Mouse (Mus musculus) kidney, postnatal 25 days (tissue): ENCODE results near the gene Fam98c.
"Not testable (repeated sequence)": the region's sequence is repeated elsewhere in the genome, so short reads cannot be mapped to it uniquely, and the experiment has no call there.

ENCODE experiments used
- DNase-seq, 2 experiments: peaks; one replicate each; pipeline ENCODE4 v3.0.0; 2021; ENCODE audit warnings: mixed read lengths in 2 of 2

The Fam98c gene

DNA sequence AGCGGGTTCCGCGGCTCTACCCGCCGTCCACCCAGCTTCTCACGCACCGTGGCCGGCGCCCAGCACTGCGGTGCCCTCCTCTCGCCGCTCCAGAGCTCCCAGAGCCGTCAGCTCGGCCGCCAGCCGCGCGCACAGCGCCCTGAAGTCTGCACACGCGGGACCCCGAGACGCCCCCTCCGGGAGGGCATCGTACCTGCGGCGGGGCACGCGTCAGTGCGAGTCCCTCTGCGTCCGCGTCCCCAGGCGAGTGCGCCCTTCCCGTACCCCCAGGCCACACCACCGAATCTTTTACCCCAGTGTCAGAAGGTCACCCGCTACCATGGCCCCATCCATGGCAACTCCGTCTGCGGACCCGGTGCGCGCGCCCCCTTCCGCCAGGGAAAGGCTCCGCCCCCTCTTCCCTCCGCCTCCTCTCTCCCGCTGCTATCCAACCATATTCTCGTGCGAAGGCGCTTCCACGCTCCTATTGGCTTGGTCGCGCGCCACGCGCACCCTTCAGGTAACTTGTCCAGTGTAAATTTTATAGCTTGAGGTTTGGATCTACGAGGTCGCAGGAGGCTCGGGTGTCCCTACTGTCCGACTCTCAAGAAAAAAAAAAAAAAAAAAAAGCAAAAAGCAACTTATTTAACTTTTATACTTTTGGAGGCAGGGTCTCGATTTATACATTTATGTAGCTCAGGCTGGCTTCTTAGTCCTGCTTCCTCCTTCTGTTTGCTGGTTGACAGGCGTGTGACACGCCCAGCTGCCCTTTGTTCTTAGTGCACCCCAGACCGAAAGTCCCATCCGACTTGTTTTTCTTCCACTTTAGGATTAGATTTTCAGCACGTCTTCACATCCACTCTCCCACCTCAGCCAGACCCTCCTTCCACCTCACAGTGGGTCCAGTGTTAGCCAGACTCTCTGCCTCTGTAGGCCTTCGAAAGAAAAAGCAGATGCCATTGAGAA is at the start of gene Fam98c:
TSS of gene Fam98c (minus strand) at position 397 of the 945 bp plus-strand sequence.
- DNase-seq: peak; percentile 91 to 95

DNA sequence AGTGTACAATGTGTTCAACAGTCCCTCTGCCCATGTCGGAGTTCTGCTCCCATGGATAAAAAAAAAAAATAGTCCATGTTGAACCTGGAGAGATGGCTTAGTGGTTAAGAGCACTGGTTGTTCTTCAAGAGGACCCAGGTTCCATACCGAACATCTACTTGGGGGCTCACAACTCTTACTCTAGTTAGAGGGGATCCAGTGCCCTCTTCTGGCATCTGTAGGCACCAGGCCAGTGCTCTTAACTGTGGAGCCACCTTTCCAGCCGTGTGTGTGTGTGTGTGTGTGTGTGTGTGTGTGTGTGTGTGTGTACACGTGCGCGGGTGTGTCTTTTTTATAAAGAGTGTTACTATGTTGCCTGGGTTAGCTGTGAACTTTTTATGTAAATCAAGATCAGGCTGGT is 46.5 kb upstream of the Fam98c start:
- no peak for DNase-seq

GRCm38 (mm10) chr7:29194230-29194629 is 38.2 kb upstream of the Fam98c start:
- not testable (repeated sequence) for DNase-seq

- DNase-seq: not testable (repeated sequence)
Observed at GRCm38 (mm10) chr7:29181323-29181722, 25.3 kb upstream of the Fam98c start.

DNA sequence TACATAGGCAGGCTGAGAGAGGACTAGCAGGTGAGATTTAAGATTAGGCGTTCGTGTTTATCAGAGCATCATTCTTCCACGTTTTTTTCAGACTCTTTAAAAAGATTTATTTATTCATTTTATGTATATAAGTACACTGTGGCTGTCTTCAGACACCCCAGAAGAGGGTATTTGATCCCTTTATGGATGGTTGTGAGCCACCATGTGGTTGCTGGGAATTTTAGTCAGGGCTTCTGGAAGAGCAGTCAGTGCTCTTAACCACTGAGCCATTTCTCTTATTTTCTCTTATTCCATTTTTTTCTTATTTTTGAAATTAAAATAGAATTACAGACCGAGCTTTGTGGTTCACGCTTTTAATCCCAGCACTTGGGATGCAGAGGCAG is 24.8 kb upstream of the Fam98c start:
- DNase-seq: no peak

DNA sequence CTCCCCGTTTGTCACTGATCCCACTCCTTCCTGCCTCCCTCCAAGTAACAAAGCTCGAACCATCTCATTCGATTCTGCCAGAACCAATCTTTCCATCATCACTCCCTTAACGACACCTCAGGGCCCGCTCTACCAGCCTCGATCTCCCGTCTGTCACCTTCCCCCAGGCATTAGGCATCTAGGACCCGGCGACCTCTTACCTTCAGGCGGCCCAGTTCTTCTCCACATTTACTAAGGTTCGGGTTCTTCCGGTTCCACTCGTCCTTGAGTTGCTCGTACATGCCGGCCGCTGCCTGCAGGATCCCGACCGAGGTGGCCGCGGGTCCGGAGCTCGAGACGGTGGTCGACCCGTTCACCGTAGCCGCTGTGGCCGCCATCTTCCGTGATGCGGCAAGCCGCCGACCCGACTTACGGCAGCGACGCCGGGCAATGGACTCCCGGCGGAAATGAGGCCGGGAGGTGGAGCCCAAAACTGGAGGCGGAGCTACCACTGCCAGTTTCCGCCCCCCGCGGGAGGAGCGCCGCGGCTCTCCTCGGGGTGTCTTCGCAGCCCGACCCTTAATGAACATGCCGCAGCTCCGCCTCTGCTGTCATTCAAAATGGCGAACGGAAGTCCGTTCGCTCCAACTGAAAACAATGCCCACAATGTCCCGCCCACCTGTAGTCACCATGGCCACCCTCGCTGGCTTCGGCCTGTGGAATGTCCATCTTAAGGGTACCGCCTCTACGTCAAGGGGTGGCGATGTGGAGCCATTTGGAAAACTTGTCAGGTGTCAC is 24.2 kb upstream of the Fam98c start, which contains the start of gene Psmd8:
TSS of gene Psmd8 (minus strand) at position 625 of the 777 bp plus-strand sequence.
- DNase-seq: peak; percentile 96 to 99

GRCm38 (mm10) chr7:29179323-29179722 is 23.3 kb upstream of the Fam98c start:
- DNase-seq: no peak

DNA sequence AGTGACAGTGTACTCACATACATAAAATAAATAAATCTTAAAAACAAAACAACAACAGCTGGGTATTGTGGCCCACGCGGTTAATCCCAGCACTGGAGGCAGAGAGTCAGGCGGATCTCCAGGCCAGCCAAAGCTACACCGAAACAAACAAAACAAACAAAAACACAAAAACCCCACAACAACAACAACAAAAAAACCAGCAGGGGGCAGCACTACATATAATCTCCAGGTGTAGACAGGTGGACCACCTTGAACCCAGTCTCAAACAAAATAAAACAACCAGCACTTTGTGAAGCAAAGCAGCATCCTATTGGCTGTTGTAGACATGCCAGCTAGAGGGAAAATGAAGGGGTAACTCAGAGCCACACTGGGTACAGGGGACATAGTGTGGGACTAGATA is 22.1 kb upstream of the Fam98c start:
- DNase-seq: peak in 1 of 2 experiments; percentile 49

- DNase-seq: no peak
Observed at GRCm38 (mm10) chr7:29172390-29173016, 16.5 kb upstream of the Fam98c start.

DNA sequence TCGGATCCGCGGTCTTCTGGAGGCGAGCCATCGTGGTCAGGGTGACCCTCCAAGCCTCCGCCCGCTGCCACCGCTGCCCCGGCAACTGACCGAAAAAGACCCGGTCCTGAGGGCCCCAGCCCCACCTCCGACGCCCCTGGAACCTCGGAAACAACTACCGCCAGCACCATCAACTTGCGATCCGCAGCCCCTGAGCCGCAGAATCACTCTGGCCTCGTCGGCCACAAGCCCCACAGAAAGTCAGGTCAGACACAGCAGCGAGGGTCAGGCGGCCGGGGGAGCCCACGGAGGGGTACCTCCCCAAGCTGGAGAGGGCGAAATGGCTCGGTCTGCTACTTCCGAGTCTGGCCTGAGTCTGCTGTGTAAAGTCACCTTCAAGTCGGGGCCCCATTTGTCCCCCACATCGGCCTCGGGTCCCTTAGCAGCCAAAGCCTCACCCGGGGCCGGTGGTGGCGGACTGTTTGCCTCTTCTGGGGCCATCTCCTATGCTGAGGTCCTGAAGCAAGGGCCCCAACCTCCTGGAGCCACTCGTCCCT is 15.6 kb upstream of the Fam98c start:
- no peak for DNase-seq

- no peak for DNase-seq
Observed at GRCm38 (mm10) chr7:29170755-29171561, 14.9 kb upstream of the Fam98c start.

- peak; percentile 92 to 94 for DNase-seq
Observed at GRCm38 (mm10) chr7:29170066-29170754, 14.2 kb upstream of the Fam98c start, which contains the start of the genes Ggn and Spred3. Gene Ggn, plus strand, starts transcription at chr7:29170210. Gene Spred3, minus strand, starts transcription at chr7:29170411.

DNA sequence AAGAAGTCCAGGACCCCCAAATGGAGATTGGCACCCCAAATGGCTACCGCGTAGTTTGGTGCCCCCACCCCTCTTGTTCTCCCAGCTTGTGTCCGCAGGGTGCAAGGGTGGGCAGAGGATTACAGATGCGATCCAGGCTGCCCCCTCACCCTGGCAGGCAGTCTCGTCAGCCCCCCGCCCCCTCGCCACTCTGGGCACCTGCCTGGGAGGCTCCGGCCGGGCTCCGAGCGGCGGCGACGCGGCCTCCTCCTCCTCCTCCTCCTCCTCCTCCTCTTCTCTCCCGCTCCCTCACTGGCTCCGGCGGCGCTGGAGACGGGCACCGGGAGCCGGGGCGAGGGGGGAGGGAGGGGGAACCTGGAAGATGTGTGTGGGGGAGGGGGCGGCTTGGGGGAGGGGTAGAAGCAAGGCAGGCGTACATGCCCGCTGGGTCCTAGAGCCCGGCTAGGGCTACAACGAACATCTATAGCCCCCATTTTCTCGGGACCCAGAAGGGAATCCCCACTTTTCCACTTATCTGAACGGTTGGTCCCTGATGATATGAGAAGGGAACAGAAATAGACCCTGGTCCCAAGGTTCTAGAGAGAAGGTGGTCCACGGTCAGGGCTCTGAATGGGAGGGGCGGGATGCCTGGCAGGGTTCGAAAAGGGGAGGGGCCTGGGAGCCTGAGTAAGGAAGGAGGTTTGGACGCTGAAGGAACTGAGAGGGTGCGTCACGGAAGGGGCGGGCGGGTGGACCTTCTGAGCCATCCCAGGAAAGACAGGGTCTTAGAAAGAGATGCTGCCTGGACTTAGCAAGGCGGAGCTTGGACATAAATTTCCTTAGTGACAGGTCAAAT is 13.4 kb upstream of the Fam98c start:
- peak; percentile 83 to 90 for DNase-seq

DNA sequence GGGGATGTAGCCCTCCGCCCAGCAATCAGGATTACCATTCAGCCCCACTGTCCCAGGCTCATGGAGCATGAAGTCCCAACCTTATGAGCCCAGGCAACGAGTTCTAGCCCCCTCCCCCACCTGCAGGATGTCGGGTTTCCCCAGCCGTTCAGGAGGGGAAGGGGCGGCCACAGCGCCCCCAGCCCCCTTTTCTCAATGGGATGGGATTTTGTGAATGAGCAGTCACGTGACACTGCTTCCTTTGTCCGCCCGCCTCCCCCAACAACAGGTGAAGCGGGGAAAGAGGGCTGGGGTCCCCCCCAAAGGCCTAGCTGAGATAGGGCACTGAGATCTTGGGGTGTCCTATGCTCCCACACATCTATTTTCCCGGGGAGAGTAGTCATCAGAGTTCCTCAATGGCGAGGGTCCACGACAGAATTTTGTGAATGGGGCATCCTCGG is 12.8 kb upstream of the Fam98c start:
- DNase-seq: no peak

DNA sequence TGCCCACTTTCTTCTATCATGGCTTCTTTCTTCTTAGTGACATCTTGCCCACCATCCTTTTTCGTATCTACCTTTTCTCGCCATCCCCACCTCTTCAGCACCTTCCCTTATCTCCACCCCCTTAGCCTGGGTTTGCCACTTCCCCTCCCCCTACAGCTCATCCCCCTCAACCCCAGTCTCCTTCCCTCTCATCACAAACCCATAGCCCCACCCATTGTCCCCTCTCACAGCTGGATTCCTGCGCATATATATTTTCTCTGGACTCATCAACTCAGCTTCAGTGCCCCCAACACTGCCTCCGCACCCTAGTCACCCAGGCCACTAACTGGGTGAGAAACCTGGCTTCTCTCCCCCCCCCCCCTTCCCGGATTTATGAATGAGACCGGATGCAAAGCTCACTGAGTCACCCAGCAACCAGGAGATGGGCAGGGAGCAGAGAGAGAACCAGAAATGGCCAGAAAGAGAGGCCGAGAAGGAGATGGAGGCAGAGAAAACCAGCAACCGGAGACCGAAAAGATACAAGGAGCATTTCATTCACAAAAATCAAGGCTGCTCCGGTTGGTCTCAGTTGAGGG is 12.2 kb upstream of the Fam98c start:
- DNase-seq: no peak

- no peak for DNase-seq
Observed at GRCm38 (mm10) chr7:29167656-29168055, 11.6 kb upstream of the Fam98c start.

- peak; percentile 81 to 91 for DNase-seq
Observed at GRCm38 (mm10) chr7:29162750-29163525, 6.9 kb upstream of the Fam98c start.

DNA sequence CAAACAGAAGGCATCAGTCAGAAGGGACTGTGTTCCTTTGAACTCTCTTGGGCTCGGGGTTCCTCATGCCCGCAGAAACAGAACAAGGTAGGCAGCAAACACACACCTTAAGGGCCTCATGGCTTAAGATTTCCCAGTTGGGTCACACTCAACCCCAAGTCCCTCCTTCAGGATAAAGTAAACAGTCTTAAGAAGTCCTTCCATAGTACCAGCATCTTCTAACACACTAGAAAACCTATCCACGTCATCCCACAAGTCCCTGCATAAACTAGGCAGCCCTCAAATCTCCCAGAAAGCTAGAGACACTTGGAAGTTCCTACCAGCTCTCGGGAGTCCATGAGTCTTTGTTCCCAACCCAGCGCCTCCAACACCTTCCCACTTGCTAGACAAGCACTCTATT is 6.3 kb upstream of the Fam98c start:
- DNase-seq: no peak

- DNase-seq: no peak
Observed at GRCm38 (mm10) chr7:29158264-29158663, 2.2 kb upstream of the Fam98c start.
